ENCODE assay signal across 8 mouse cellular contexts in genomic region chr9:108596998-108597764, GRCm38 (mm10). TPM values are rescaled to one million over a fixed set of nuclear protein-coding genes. Genes with fewer than 3 reads are reported as not detected.
DNase-seq lines count a peak whose midpoint lies in the region; ATAC-seq and TF ChIP-seq lines count a peak whose summit lies in the region.

Gene P4htm, minus strand, starts transcription at chr9:108597667.

- peak within 1 kb of the TSS; percentile 62 to 86 for H3K4me3 ChIP-seq in heart, embryonic 14.5 days (ENCODE audit: control insufficient read depth in 1 of 2, insufficient read depth in 1 of 2, low read depth in 1 of 2, low read length in 2 of 2)
- H3K4me3 ChIP-seq in liver, postnatal 0 days (ENCODE audit: low read depth, low read length) = peak within 1 kb of the TSS; percentile 53
- peak within 1 kb of the TSS; percentile 63 for H3K4me3 ChIP-seq in neural tube, embryonic 12.5 days

- H3K27ac ChIP-seq in heart, embryonic 14.5 days (replicated peaks in 1 of 2; ENCODE audit: control insufficient read depth in 1 of 2, insufficient read depth in 1 of 2, low read depth in 2 of 2, low read length in 2 of 2) = peak within 1 kb of the TSS; percentile 62 to 71
- no peak within 1 kb of the TSS for H3K27ac ChIP-seq in liver, postnatal 0 days (ENCODE audit: low read depth)
- peak within 1 kb of the TSS; percentile 29 for H3K27ac ChIP-seq in neural tube, embryonic 12.5 days

- no peaks in the 10 kb centered on the region for H3K9me3 ChIP-seq in heart, embryonic 14.5 days (ENCODE audit: control insufficient read depth, low read length)
- no peaks in the 10 kb centered on the region for H3K9me3 ChIP-seq in liver, postnatal 0 days (ENCODE audit: low read length)
- no peaks in the 10 kb centered on the region for H3K9me3 ChIP-seq in neural tube, embryonic 12.5 days

- H3K4me2 ChIP-seq in heart, embryonic 14.5 days (ENCODE audit: low read length) = peak within 1 kb of the TSS; percentile 87
- peak within 1 kb of the TSS; percentile 84 for H3K4me2 ChIP-seq in liver, postnatal 0 days (ENCODE audit: low read depth, low read length)
- peak within 1 kb of the TSS; percentile 89 for H3K4me2 ChIP-seq in neural tube, embryonic 12.5 days (replicated peaks)

- DNase-seq in CD4-positive helper T cell, adult 2 months (ENCODE audit: low read depth, low spot score) = peak; percentile 72
- DNase-seq in adrenal gland, postnatal 4 days (ENCODE audit: low spot score in 2 of 2) = peak in 1 of 2 experiments; percentile 32
- DNase-seq in kidney, postnatal 25 days = peak; percentile 53 to 78
- peak; percentile 50 for DNase-seq in liver, postnatal 0 days
- DNase-seq in testis, postnatal 10 days (ENCODE audit: low spot score) = peak; percentile 77

- H3K27me3 ChIP-seq in heart, embryonic 14.5 days (ENCODE audit: control insufficient read depth, insufficient read depth, low read length) = no peaks in the 10 kb centered on the region
- no peaks in the 10 kb centered on the region for H3K27me3 ChIP-seq in liver, postnatal 0 days (ENCODE audit: insufficient read depth, low read length)
- H3K27me3 ChIP-seq in neural tube, embryonic 12.5 days (replicated peaks) = no peaks in the 10 kb centered on the region

- no peak for TF ChIP-seq CTCF in liver, postnatal 0 days (IDR thresholded peaks at IDR 0.05; ENCODE audit: low read depth)

- 1% methylated on average over 68 of the region's 69 CpGs for WGBS in heart, embryonic 14.5 days
- 7% methylated on average over 67 of the region's 69 CpGs for WGBS in liver, postnatal 0 days (ENCODE audit: insufficient replicate concordance)
- WGBS in neural tube, embryonic 12.5 days = 2% methylated on average over 69 of the region's 69 CpGs

- TF ChIP-seq EP300 in liver, postnatal 0 days (IDR thresholded peaks at IDR 0.05; ENCODE audit: low read depth) = no peak

- ATAC-seq in erythroid progenitor cell, adult 5-6 weeks (replicated peaks; ENCODE audit: low FRiP score, poor library complexity, severe bottlenecking) = peak; percentile 47; the same call in 1 of the 2 replicates
- ATAC-seq in heart, embryonic 14.5 days (ENCODE audit: insufficient number of reproducible peaks, insufficient read depth, low FRiP score, low read depth) = peak; percentile 75
- peak; percentile 69 for ATAC-seq in liver, postnatal 0 days
- peak; percentile 88 for ATAC-seq in neural tube, embryonic 12.5 days (ENCODE audit: low FRiP score, low read depth)

- H3K36me3 ChIP-seq in heart, embryonic 14.5 days (ENCODE audit: control insufficient read depth, insufficient read depth, low read length) = peaks cover 7% of the 10 kb centered on the region
- H3K36me3 ChIP-seq in liver, postnatal 0 days (replicated peaks; ENCODE audit: insufficient read depth, low read length) = no peaks in the 10 kb centered on the region
- peaks cover 7% of the 10 kb centered on the region; the same call in 1 of the 2 replicates for H3K36me3 ChIP-seq in neural tube, embryonic 12.5 days

- H3K4me1 ChIP-seq in heart, embryonic 14.5 days (ENCODE audit: control insufficient read depth in 2 of 2, insufficient read depth in 2 of 2, low read length in 2 of 2) = peaks cover 12 to 18% of the 10 kb centered on the region in 2 experiments
- H3K4me1 ChIP-seq in liver, postnatal 0 days (ENCODE audit: insufficient read depth) = peaks cover 10% of the 10 kb centered on the region; the same call in 1 of the 2 replicates
- 0 out of 2 replicates have a peak, but pooled peaks cover 14% of the 10 kb centered on the region for H3K4me1 ChIP-seq in neural tube, embryonic 12.5 days

- peak within 1 kb of the TSS; percentile 88 for H3K9ac ChIP-seq in heart, embryonic 14.5 days (ENCODE audit: low read length)
- H3K9ac ChIP-seq in liver, postnatal 0 days (replicated peaks) = peak within 1 kb of the TSS; percentile 57
- H3K9ac ChIP-seq in neural tube, embryonic 12.5 days = peak within 1 kb of the TSS; percentile 72

RNA-seq across cellular contexts. Expression of gene P4htm, which starts in this region (rescaled TPM):
- total RNA-seq in adrenal gland, postnatal 4 days (2021) = 10 to 100 TPM; 13.4 to 16.2 TPM
- not detected in 2 replicates for total RNA-seq in erythroid progenitor cell, adult 5-6 weeks (2015; ENCODE audit: low replicate concordance)
- not detected in 2 replicates for total RNA-seq in erythroid progenitor cell, adult 5-6 weeks (2017; ENCODE audit: low replicate concordance)
- polyA plus RNA-seq in heart, embryonic 14.5 days (2014; fragmentation: Nextera tagmentation; extraction: Ambion mirVana) = 16.1 and 20.6 TPM in 2 replicates
- polyA plus RNA-seq in liver, postnatal 0 days (2015; fragmentation: Nextera tagmentation; extraction: Ambion mirVana) = 0.40 and 0.41 TPM in 2 replicates
- 20.9 and 21.3 TPM in 2 replicates for polyA plus RNA-seq in neural tube, embryonic 12.5 days (2016; fragmentation: Nextera tagmentation; extraction: Ambion mirVana)

Comparison
In these comparisons a context has a peak if more than half of its experiments do, and no peak if none do; other contexts are left out.
1. RNA of gene P4htm (total RNA-seq): 13.4 to 16.2 TPM in adrenal gland, postnatal 4 days; not detected in erythroid progenitor cell, adult 5-6 weeks; every median in the first group is over 10 times any median in the second.
2. RNA of gene P4htm (polyA plus RNA-seq): 20.9 to 21.3 TPM in neural tube, embryonic 12.5 days and 16.1 to 20.6 TPM in heart, embryonic 14.5 days; 0.40 to 0.41 TPM in liver, postnatal 0 days; every median in the first group is over 10 times any median in the second.
3. Peak in ATAC-seq in erythroid progenitor cell, adult 5-6 weeks; RNA of the gene not detected or under 1 TPM.
4. Peak in DNase-seq, ATAC-seq, H3K4me3 ChIP-seq, H3K9ac ChIP-seq and H3K4me2 ChIP-seq in liver, postnatal 0 days; RNA of the gene not detected or under 1 TPM.
5. Peak in every context shown above with its lines, with median percentiles within 50 percentile points of each other: ATAC-seq, H3K4me2 ChIP-seq, H3K4me3 ChIP-seq and H3K9ac ChIP-seq.